Mouse (Mus musculus): ENCODE results near the gene Loxl1. TPM values are rescaled to one million over a fixed set of nuclear protein-coding genes. Genes with fewer than 3 reads are reported as not detected.

Loxl1 gene
- total and polyA plus RNA-seq, 3 experiments: not detected

GRCm38 (mm10) chr9:58297961-58298477 is 15.0 kb downstream of the Loxl1 start:
- Histone ChIP-seq H3K4me3 (replicated peaks in 1 of 3; ENCODE audit: low read depth in 2 of 3, low read length in 2 of 3, poor library complexity in 1 of 3) (no peak overlapping the region), H3K9me3 (replicated peaks; ENCODE audit: low read length) (peaks cover 4% of the 10 kb centered on the region), H3K4me1 (ENCODE audit: control insufficient read depth in 1 of 2, insufficient read depth in 2 of 2) (no peaks in the 10 kb centered on the region), H3K4me2 (ENCODE audit: insufficient read depth, low read depth, poor library complexity, severe bottlenecking) (no peak overlapping the region), H3K27ac (ENCODE audit: insufficient read depth, low read depth) (no peak overlapping the region), H3K79me2 (replicated peaks; ENCODE audit: control insufficient read depth, extremely low read depth, insufficient read depth, poor library complexity, severe bottlenecking) (no peaks in the 10 kb centered on the region), H3K9ac (ENCODE audit: insufficient read depth, low read depth) (no peak overlapping the region), H3K27me3 (replicated peaks) (peaks cover 17% of the 10 kb centered on the region), H3K36me3 (replicated peaks in 1 of 2; ENCODE audit: control insufficient read depth in 1 of 2, insufficient read depth in 1 of 2, low read length in 1 of 2) (no peaks in the 10 kb centered on the region)
- TF ChIP-seq UBTF (IDR thresholded peaks at IDR 0.05; ENCODE audit: low read depth, low read length) (no peak), TBP (conservative IDR thresholded peaks at IDR 0.05; ENCODE audit: low read depth, low read length) (no peak), NRF1 (IDR thresholded peaks at IDR 0.05; ENCODE audit: low read depth, low read length) (no peak), MEF2A (IDR thresholded peaks at IDR 0.05; ENCODE audit: borderline replicate concordance, low read depth, low read length) (no peak)
- in situ Hi-C loops (cut with MboI; ENCODE audit: low pct_ligation_motif_present, low pct_unique_long_range_greater_than_20kb, low sequenced_read_pairs): no loop called here
- DNase-seq (ENCODE audit: extremely low read depth): no peak
- dilution Hi-C loops (cut with MboI; ENCODE audit: extremely low pct_ligation_motif_present, extremely low pct_unique_long_range_greater_than_20kb, low sequenced_read_pairs): no loop called here

DNA sequence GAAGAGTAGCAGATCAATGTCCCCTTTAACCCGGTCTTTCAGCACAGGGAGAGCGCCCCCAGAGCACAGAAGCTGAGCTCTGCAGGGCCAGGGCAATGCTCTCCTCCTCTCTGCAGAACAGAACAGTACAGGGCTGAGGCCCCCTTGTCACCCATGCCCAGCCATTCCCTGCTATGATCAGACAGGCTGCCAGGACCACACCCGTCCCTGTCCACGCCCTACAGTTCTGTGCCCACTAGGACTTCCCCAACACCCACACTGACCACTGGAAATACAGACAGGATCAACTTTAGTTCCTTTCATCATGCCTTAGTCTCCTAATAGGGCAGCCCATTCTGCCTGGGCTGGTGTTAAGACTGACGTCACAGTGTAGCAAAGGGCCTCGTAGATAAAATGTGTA is 15.9 kb downstream of the Loxl1 start:
- in situ Hi-C loops (cut with MboI; ENCODE audit: low pct_ligation_motif_present, low pct_unique_long_range_greater_than_20kb, low sequenced_read_pairs): no loop called here
- Histone ChIP-seq H3K4me1 (ENCODE audit: control insufficient read depth in 1 of 2, insufficient read depth in 2 of 2) (no peaks in the 10 kb centered on the region), H3K27me3 (replicated peaks) (peaks cover 13% of the 10 kb centered on the region)

GRCm38 (mm10) chr9:58295766-58296361 is 17.1 kb downstream of the Loxl1 start:
- no peak overlapping the region for H3K4me3 ChIP-seq (replicated peaks in 1 of 3; ENCODE audit: low read depth in 2 of 3, low read length in 2 of 3, poor library complexity in 1 of 3)
- peaks cover 0 to 3% of the 10 kb centered on the region in 2 experiments; a peak in 1 of 4 replicates for H3K4me1 ChIP-seq (ENCODE audit: control insufficient read depth in 1 of 2, insufficient read depth in 2 of 2)
- no peaks in the 10 kb centered on the region for H3K9me3 ChIP-seq (replicated peaks; ENCODE audit: low read length)
- H3K36me3 ChIP-seq (replicated peaks in 1 of 2; ENCODE audit: control insufficient read depth in 1 of 2, insufficient read depth in 1 of 2, low read length in 1 of 2): no peaks in the 10 kb centered on the region
- in situ Hi-C loops (cut with MboI; ENCODE audit: low pct_ligation_motif_present, low pct_unique_long_range_greater_than_20kb, low sequenced_read_pairs) (no loop called here), dilution Hi-C loops (cut with MboI; ENCODE audit: extremely low pct_ligation_motif_present, extremely low pct_unique_long_range_greater_than_20kb, low sequenced_read_pairs) (no loop called here)
- H3K27ac ChIP-seq (ENCODE audit: insufficient read depth, low read depth): no peak overlapping the region
- no peaks in the 10 kb centered on the region for H3K79me2 ChIP-seq (replicated peaks; ENCODE audit: control insufficient read depth, extremely low read depth, insufficient read depth, poor library complexity, severe bottlenecking)
- H3K27me3 ChIP-seq (replicated peaks): peaks cover 11% of the 10 kb centered on the region
- no peak for DNase-seq (ENCODE audit: extremely low read depth)
- TF ChIP-seq KAT2A (IDR thresholded peaks at IDR 0.05; ENCODE audit: insufficient replicate concordance, low read length): no peak
- TF ChIP-seq ELF1 (IDR thresholded peaks at IDR 0.05; ENCODE audit: low read depth, low read length): no peak
- TF ChIP-seq MAFK (IDR thresholded peaks at IDR 0.05; ENCODE audit: insufficient replicate concordance, low read length): no peak
- TF ChIP-seq JUN (IDR thresholded peaks at IDR 0.05; ENCODE audit: insufficient read depth, low read depth, low read length): no peak
- TF ChIP-seq CHD2 (IDR thresholded peaks at IDR 0.05; ENCODE audit: low read length): no peak
- no peak for TF ChIP-seq BHLHE40 (IDR thresholded peaks at IDR 0.05; ENCODE audit: low read depth, low read length)
- TF ChIP-seq POLR2AphosphoS2 (IDR thresholded peaks at IDR 0.05; ENCODE audit: low read depth, low read length): no peak
- no peak overlapping the region for H3K4me2 ChIP-seq (ENCODE audit: insufficient read depth, low read depth, poor library complexity, severe bottlenecking)
- H3K9ac ChIP-seq (ENCODE audit: insufficient read depth, low read depth): no peak overlapping the region

More for the DNA sequence above, 15.9 kb downstream of the Loxl1 start:
- H3K9ac ChIP-seq (ENCODE audit: insufficient read depth, low read depth): no peak overlapping the region
- H3K4me2 ChIP-seq (ENCODE audit: insufficient read depth, low read depth, poor library complexity, severe bottlenecking): no peak overlapping the region
- DNase-seq (ENCODE audit: extremely low read depth): no peak
- TF ChIP-seq ZC3H11A (IDR thresholded peaks at IDR 0.05; ENCODE audit: low read depth, low read length): no peak
- no peak for TF ChIP-seq PAX5 (IDR thresholded peaks at IDR 0.05; ENCODE audit: low read length)
- no peak for TF ChIP-seq MAFK (IDR thresholded peaks at IDR 0.05; ENCODE audit: insufficient replicate concordance, low read length)
- no peak for TF ChIP-seq MXI1 (IDR thresholded peaks at IDR 0.05; ENCODE audit: low read depth, low read length)
- TF ChIP-seq ZMIZ1 (IDR thresholded peaks at IDR 0.05; ENCODE audit: low read depth, low read length): no peak
- no peak for TF ChIP-seq E2F4 (IDR thresholded peaks at IDR 0.05; ENCODE audit: insufficient replicate concordance, low read depth, low read length)
- TF ChIP-seq CHD1 (IDR thresholded peaks at IDR 0.05; ENCODE audit: low read depth, low read length): no peak
- TF ChIP-seq IRF4 (IDR thresholded peaks at IDR 0.05; ENCODE audit: low read depth, low read length): no peak
- H3K9me3 ChIP-seq (replicated peaks; ENCODE audit: low read length): peaks cover under 1% of the 10 kb centered on the region
- dilution Hi-C loops (cut with MboI; ENCODE audit: extremely low pct_ligation_motif_present, extremely low pct_unique_long_range_greater_than_20kb, low sequenced_read_pairs): no loop called here
- no peak overlapping the region for H3K27ac ChIP-seq (ENCODE audit: insufficient read depth, low read depth)
- H3K36me3 ChIP-seq (replicated peaks in 1 of 2; ENCODE audit: control insufficient read depth in 1 of 2, insufficient read depth in 1 of 2, low read length in 1 of 2): no peaks in the 10 kb centered on the region
- H3K79me2 ChIP-seq (replicated peaks; ENCODE audit: control insufficient read depth, extremely low read depth, insufficient read depth, poor library complexity, severe bottlenecking): no peaks in the 10 kb centered on the region
- no peak overlapping the region for H3K4me3 ChIP-seq (replicated peaks in 1 of 3; ENCODE audit: low read depth in 2 of 3, low read length in 2 of 3, poor library complexity in 1 of 3)

All from CH12.LX (cell line).